Mouse (Mus musculus): ENCODE results near the gene Unc13d. TPM values are rescaled to one million over a fixed set of nuclear protein-coding genes. Genes with fewer than 3 reads are reported as not detected.
A peak's percentile ranks its signal among the peaks of the same experiment; 100 is the strongest.

Unc13d gene
- polyA plus RNA-seq, 1 experiment from 2014 or later, result 2.3 TPM

DNA sequence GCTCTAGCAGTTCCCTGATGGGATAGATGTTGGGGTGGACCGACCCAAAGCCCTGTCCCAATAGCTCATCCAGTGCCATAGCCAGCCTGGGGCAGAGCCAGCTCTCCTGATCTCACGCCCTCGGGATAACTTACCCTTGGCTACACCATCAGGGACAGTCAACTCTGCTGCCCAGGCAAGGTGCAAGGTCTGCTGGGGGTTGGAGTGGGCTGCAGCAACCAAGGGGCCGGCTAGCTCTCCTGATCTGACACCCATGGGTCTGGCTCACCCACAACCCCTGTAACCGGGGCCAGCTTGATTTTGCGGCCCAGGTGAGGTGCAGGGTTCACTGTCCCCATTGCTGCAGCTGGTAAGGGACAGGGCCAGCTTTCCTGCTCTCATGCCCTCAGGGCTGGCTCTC lies 13.8 kb upstream of the Unc13d start:
- Histone ChIP-seq H3K9ac (ENCODE audit: low read length) (no peak overlapping the region), H3K9me3 (ENCODE audit: control insufficient read depth, low read length) (no peaks in the 10 kb centered on the region), H3K27ac (replicated peaks) (no peak overlapping the region), H3K4me3 (ENCODE audit: low read depth, low read length) (no peak overlapping the region), H3K27me3 (ENCODE audit: control insufficient read depth, insufficient read depth, low read length) (no peaks in the 10 kb centered on the region), H3K4me1 (replicated peaks; ENCODE audit: control insufficient read depth, insufficient read depth) (0 out of 2 replicates have a peak, but pooled peaks cover 2% of the 10 kb centered on the region), H3K36me3 (ENCODE audit: control insufficient read depth, insufficient read depth, low read length) (no peaks in the 10 kb centered on the region), H3K4me2 (replicated peaks; ENCODE audit: low read depth) (no peak overlapping the region)
- 91% methylated on average over 6 of the region's 6 CpGs for WGBS
- DNase-seq (ENCODE audit: low spot score) (no peak), ATAC-seq (ENCODE audit: low FRiP score, low TSS enrichment) (no peak)
- TF ChIP-seq EP300 (optimal IDR thresholded peaks at IDR 0.05), result no peak
- no peak for TF ChIP-seq CTCF (IDR thresholded peaks at IDR 0.05; ENCODE audit: low read depth)

DNA sequence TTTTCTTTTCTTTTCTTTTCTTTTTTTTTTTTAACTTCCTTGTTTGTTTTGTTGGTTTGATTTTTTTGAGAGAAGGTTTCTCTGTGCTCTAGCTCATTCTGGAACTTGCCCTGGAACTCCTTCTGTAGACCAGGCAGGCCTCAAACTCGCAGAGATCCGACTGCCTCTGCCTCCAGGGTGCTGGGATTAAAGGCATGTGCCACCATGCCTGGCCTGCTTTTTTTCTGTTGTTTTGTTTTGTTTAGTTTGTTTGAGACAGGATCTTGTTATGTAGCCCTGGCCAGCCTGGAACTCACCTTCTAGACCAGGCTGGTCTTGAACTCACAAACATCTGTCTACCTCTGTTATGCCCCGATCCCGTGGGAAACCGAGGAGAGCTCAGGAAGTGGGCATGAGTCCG lies 11.8 kb upstream of the Unc13d start:
- DNase-seq (ENCODE audit: low spot score) (no peak), ATAC-seq (ENCODE audit: low FRiP score, low TSS enrichment) (no peak)
- Histone ChIP-seq H3K9ac (ENCODE audit: low read length) (no peak overlapping the region), H3K9me3 (ENCODE audit: control insufficient read depth, low read length) (no peaks in the 10 kb centered on the region), H3K4me2 (replicated peaks; ENCODE audit: low read depth) (no peak overlapping the region), H3K36me3 (ENCODE audit: control insufficient read depth, insufficient read depth, low read length) (no peaks in the 10 kb centered on the region), H3K27ac (replicated peaks) (no peak overlapping the region), H3K4me3 (ENCODE audit: low read depth, low read length) (no peak overlapping the region), H3K27me3 (ENCODE audit: control insufficient read depth, insufficient read depth, low read length) (no peaks in the 10 kb centered on the region), H3K4me1 (replicated peaks; ENCODE audit: control insufficient read depth, insufficient read depth) (peaks cover 5% of the 10 kb centered on the region; the same call in 1 of the 2 replicates)
- TF ChIP-seq CTCF (IDR thresholded peaks at IDR 0.05; ENCODE audit: low read depth) (no peak), EP300 (optimal IDR thresholded peaks at IDR 0.05) (no peak)
- WGBS, result 90% methylated on average over 6 of the region's 6 CpGs

DNA sequence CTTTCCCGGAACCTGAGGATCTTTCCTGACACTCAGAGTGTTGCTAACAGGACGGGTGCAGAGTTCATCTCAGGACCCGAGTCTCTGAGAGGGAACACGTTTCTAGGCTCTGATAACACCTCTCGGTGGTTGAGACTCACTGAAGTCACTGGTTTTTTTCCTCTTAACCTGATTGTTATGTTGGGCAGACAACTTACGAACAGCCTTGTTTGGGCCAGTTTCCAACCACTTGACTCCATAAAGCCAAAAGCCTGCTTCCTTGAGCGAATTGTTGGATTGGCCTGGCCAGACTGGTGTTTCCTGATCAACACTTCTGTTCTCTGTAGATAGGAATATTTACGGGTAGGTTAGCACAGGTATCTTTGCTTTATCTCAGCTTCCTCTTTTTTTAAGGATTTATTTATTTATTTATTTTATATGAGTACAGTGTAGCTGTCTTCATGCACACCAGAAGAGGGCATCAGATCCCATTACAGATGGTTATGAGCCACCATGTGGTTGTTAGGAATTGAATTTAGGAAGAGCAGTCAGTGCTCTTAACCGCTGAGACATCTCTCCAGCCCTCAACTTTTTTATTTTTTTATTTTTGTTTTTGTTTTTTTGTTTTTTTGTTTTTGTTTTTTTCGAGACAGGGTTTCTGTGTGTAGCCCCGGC lies 11.1 kb upstream of the Unc13d start:
- 66% methylated on average over 11 of the region's 11 CpGs for WGBS
- TF ChIP-seq EP300 (optimal IDR thresholded peaks at IDR 0.05), result no peak
- TF ChIP-seq CTCF (IDR thresholded peaks at IDR 0.05; ENCODE audit: low read depth), result peak; percentile 53
- no peak for ATAC-seq (ENCODE audit: low FRiP score, low TSS enrichment)
- Histone ChIP-seq H3K27me3 (ENCODE audit: control insufficient read depth, insufficient read depth, low read length) (no peaks in the 10 kb centered on the region), H3K4me1 (replicated peaks; ENCODE audit: control insufficient read depth, insufficient read depth) (peaks cover 5% of the 10 kb centered on the region; the same call in 1 of the 2 replicates), H3K4me3 (ENCODE audit: low read depth, low read length) (no peak overlapping the region), H3K36me3 (ENCODE audit: control insufficient read depth, insufficient read depth, low read length) (no peaks in the 10 kb centered on the region), H3K9me3 (ENCODE audit: control insufficient read depth, low read length) (no peaks in the 10 kb centered on the region), H3K9ac (ENCODE audit: low read length) (no peak overlapping the region), H3K4me2 (replicated peaks; ENCODE audit: low read depth) (no peak overlapping the region), H3K27ac (replicated peaks) (0 out of 2 replicates have a peak overlapping the region, but pooled peaks have one; percentile 6)
- DNase-seq (ENCODE audit: low spot score), result no peak

DNA sequence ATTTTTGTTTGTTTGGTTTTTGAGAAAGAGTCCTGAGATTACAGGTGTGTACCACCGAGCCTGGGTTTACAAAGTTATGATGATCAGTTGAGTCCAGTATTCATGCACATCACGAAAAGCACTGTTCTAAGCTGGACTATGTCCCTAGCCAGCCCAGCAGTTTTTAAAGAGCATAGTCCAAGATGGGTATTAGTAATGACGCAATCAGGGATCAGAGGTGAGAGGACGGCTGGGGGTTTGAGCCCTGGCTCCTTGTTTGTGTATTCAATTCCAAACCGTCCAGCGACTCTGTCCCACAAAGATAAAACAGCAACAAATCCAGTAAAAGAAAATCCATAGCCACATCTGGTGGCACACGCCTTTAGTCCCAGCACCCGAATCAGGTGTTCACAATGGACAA lies 10.4 kb upstream of the Unc13d start:
- H3K9me3 ChIP-seq (ENCODE audit: control insufficient read depth, low read length), result no peaks in the 10 kb centered on the region
- TF ChIP-seq CTCF (IDR thresholded peaks at IDR 0.05; ENCODE audit: low read depth), result no peak
- TF ChIP-seq EP300 (optimal IDR thresholded peaks at IDR 0.05), result no peak
- H3K4me1 ChIP-seq (replicated peaks; ENCODE audit: control insufficient read depth, insufficient read depth), result peaks cover 5% of the 10 kb centered on the region; the same call in 1 of the 2 replicates
- H3K36me3 ChIP-seq (ENCODE audit: control insufficient read depth, insufficient read depth, low read length), result 0 out of 2 replicates have a peak, but pooled peaks cover 5% of the 10 kb centered on the region
- H3K4me3 ChIP-seq (ENCODE audit: low read depth, low read length), result no peak overlapping the region
- DNase-seq (ENCODE audit: low spot score), result no peak
- 66% methylated on average over 8 of the region's 8 CpGs for WGBS
- ATAC-seq (ENCODE audit: low FRiP score, low TSS enrichment), result no peak
- no peaks in the 10 kb centered on the region for H3K27me3 ChIP-seq (ENCODE audit: control insufficient read depth, insufficient read depth, low read length)
- no peak overlapping the region for H3K4me2 ChIP-seq (replicated peaks; ENCODE audit: low read depth)
- no peak overlapping the region for H3K27ac ChIP-seq (replicated peaks)
- no peak overlapping the region for H3K9ac ChIP-seq (ENCODE audit: low read length)

DNA sequence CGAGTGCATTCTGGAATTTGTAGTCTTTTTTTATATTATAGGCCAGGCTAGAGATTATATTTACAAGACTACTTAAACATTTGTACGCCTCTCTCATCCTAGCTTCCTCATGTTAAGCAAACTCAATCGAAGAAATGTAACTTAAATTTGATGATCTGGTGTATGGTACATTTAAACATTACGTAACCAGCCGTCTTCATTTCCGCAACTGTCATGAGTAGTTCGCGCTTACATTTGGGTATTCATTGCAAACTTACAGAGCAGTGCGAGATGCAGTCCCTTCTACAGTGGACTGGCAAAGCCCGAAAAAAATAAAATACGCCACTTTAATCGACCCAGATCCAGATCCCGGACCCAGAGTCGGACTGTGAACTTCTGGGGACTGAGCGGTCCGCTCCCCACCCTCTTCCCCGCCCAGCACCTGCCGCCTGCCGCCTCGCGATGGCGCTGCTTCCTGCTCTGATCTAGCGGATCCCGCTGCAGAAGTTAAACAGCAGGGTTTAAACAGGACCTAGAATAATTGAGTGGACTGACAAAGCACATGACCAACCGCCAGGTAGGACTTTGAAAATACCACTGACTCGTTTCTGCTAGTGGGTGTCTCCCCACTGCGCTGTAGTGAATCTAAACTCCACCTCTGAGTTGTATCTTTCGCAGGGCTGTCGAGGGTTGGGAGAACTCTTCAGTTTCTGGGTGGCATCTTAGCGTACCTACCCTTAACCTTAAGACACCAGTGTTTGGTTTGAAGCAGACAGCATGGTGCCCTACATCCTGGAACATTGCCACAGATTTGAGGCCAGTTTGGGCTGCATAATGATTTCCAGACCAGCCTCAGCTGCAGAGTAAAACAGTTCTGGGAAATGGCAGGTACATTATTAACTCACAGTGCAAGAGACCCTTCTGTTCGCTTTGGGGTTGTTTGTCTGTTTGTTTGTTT lies 9.7 kb upstream of the Unc13d start:
- TF ChIP-seq CTCF (IDR thresholded peaks at IDR 0.05; ENCODE audit: low read depth) (peak; percentile 97), EP300 (optimal IDR thresholded peaks at IDR 0.05) (no peak)
- H3K36me3 ChIP-seq (ENCODE audit: control insufficient read depth, insufficient read depth, low read length), result peaks cover 6% of the 10 kb centered on the region; the same call in 1 of the 2 replicates
- WGBS, result 2% methylated on average over 31 of the region's 31 CpGs
- peaks cover 5% of the 10 kb centered on the region; the same call in 1 of the 2 replicates for H3K4me1 ChIP-seq (replicated peaks; ENCODE audit: control insufficient read depth, insufficient read depth)
- H3K27ac ChIP-seq (replicated peaks), result peak overlapping the region; percentile 85
- no peaks in the 10 kb centered on the region for H3K9me3 ChIP-seq (ENCODE audit: control insufficient read depth, low read length)
- H3K9ac ChIP-seq (ENCODE audit: low read length), result peak overlapping the region; percentile 59
- ATAC-seq (ENCODE audit: low FRiP score, low TSS enrichment), result peak; percentile 77
- H3K4me2 ChIP-seq (replicated peaks; ENCODE audit: low read depth), result peak overlapping the region; percentile 60
- H3K4me3 ChIP-seq (ENCODE audit: low read depth, low read length), result peak overlapping the region; percentile 47
- no peaks in the 10 kb centered on the region for H3K27me3 ChIP-seq (ENCODE audit: control insufficient read depth, insufficient read depth, low read length)
- DNase-seq (ENCODE audit: low spot score), result peak; percentile 95

All from stomach, postnatal 0 days (tissue).